Mouse (Mus musculus) layer of hippocampus, postnatal 36 days (tissue): ENCODE measurements around the gene Gmds. TPM values are rescaled to one million over a fixed set of nuclear protein-coding genes. Genes with fewer than 3 reads are reported as not detected.

ENCODE experiments used
- DNase-seq, 2 experiments: peaks; one replicate each; pipeline ENCODE4 v3.0.0; 2022
- total RNA-seq, 2 experiments: library from RNA; stranded (reverse); gene quantifications; 2 replicates each; pipeline ENCODE4 v1.2.3; 2021

The Gmds gene
- total RNA-seq, 2 experiments from 2014 or later = 13.0 to 13.4 TPM

- DNase-seq = no peak
Measured at GRCm38 (mm10) chr13:32158240-32158639, 180.3 kb downstream of the Gmds start.

GRCm38 (mm10) chr13:32145916-32146315, 192.6 kb downstream of the Gmds start:
- DNase-seq = no peak

- no peak for DNase-seq
Measured at GRCm38 (mm10) chr13:32145179-32145578, 193.4 kb downstream of the Gmds start.

GRCm38 (mm10) chr13:32143651-32144050, 194.9 kb downstream of the Gmds start:
- no peak for DNase-seq

GRCm38 (mm10) chr13:32134663-32135273, 203.8 kb downstream of the Gmds start:
- DNase-seq = no peak

GRCm38 (mm10) chr13:32129970-32130369, 208.6 kb downstream of the Gmds start:
- no peak for DNase-seq

GRCm38 (mm10) chr13:32118386-32118785, 220.2 kb downstream of the Gmds start:
- no peak for DNase-seq

GRCm38 (mm10) chr13:32115468-32115867, 223.1 kb downstream of the Gmds start:
- DNase-seq = no peak

- no peak for DNase-seq
Measured at GRCm38 (mm10) chr13:32113875-32114274, 224.7 kb downstream of the Gmds start.

- no peak for DNase-seq
Measured at GRCm38 (mm10) chr13:32088303-32088977, 250.1 kb downstream of the Gmds start.

GRCm38 (mm10) chr13:32080520-32081249, 257.9 kb downstream of the Gmds start:
- no peak for DNase-seq

- DNase-seq = no peak
Measured at GRCm38 (mm10) chr13:32073630-32074029, 264.9 kb downstream of the Gmds start.

- no peak for DNase-seq
Measured at GRCm38 (mm10) chr13:32055321-32055720, 283.2 kb downstream of the Gmds start.

- DNase-seq = no peak
Measured at GRCm38 (mm10) chr13:32053587-32053986, 285.0 kb downstream of the Gmds start.

GRCm38 (mm10) chr13:32047980-32048959, 290.3 kb downstream of the Gmds start:
- no peak for DNase-seq

GRCm38 (mm10) chr13:32046961-32047360, 291.6 kb downstream of the Gmds start:
- no peak for DNase-seq

GRCm38 (mm10) chr13:32042748-32043147, 295.8 kb downstream of the Gmds start:
- DNase-seq = no peak

- no peak for DNase-seq
Measured at GRCm38 (mm10) chr13:32040822-32041221, 297.7 kb downstream of the Gmds start.

- no peak for DNase-seq
Measured at GRCm38 (mm10) chr13:32036902-32037301, 301.6 kb downstream of the Gmds start.

- DNase-seq = no peak
Measured at GRCm38 (mm10) chr13:32034799-32035448, 303.6 kb downstream of the Gmds start.

GRCm38 (mm10) chr13:32034139-32034538, 304.4 kb downstream of the Gmds start:
- no peak for DNase-seq
